Mouse (Mus musculus) embryonic fibroblast, embryonic 13.5 days (primary cell): Measurements from ENCODE around the gene Sectm1b. TPM values are rescaled to one million over a fixed set of nuclear protein-coding genes. Genes with fewer than 3 reads are reported as not detected.

Experiments
- H3K27ac ChIP-seq: 2 replicates; pipeline ENCODE4 v1.5.1; 2012; ENCODE audit warnings: low read length, control low read depth, inconsistent platforms; ENCODE audit not compliant: insufficient read depth
- H3K4me1 ChIP-seq: 2 replicates; pipeline ENCODE4 v1.6.1; 2011; ENCODE audit warnings: low read length; ENCODE audit not compliant: control insufficient read depth, insufficient read depth
- H3K4me3 ChIP-seq: 2 replicates; pipeline ENCODE4 v1.5.1; 2011; ENCODE audit warnings: mild to moderate bottlenecking, control low read depth, low read length; ENCODE audit not compliant: insufficient read depth
- CTCF ChIP-seq: IDR thresholded peaks from 2 replicates; pipeline ENCODE4 v1.5.1; 2011; ENCODE audit warnings: mild to moderate bottlenecking, control low read depth, low read length, moderate library complexity, borderline replicate concordance; ENCODE audit not compliant: insufficient read depth
- POLR2A ChIP-seq: IDR thresholded peaks from 2 replicates; pipeline ENCODE4 v1.6.1; 2011; ENCODE audit warnings: low read depth, mild to moderate bottlenecking, control low read depth, low read length, moderate library complexity
- polyA plus RNA-seq: library from polyadenylated mRNA; stranded (reverse); fragments of >200 nt; gene quantifications from 2 replicates; pipeline ENCODE4 v1.2.4, GENCODE M21; 2011; ENCODE audit warnings: low read depth; ENCODE audit not compliant: missing spikeins, insufficient read length

Gene Sectm1b
- polyA plus RNA-seq, 1 experiment = not detected

DNA sequence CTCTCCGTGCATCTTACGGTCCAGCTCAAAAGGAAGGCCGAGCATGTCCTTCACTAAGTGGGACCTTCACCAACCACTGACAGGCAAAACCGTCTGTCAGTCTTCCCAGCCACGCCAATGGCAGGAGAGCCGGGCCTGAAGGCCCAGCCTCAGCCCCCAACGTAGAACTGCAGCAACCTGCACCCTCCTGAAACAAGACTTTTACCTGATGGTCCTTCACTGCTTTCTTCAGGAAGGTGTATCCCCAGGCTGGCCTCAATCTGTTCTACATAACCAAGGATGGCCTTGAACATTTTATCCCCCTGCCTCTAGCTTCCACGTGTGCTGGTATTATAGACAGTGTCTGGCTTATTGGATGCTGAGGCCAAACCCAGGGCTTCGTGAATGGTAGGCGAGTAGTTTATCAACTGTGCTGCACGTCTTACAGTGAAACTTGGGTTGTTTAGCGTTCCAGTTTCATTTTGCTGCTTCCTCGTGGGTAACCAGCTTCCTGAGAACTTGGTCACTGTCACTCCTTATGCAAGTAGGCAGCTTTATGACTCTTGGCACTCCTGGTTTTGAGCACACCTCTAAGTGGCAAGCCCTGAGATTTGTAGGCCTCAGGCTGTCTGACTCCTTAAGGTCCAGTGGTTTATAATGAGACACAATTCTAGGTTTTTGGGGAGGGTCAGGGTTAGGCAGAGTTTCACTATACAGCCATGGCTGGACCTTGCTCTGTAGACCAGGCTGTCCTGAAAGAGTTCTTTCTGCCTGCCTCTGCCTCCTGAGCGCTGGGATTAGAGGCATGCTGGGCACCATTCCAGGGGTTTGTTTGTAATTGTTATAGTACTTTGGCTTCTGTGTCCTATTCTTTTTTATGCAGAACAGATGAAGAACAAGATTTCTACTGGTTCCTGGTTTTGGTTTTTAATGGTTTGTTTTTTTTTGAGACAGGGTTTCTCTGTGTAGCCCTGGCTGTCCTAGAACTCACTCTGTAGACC, 29.5 kb upstream of the Sectm1b start:
- Histone ChIP-seq H3K27ac (no peak overlapping the region), H3K4me3 (no peak overlapping the region), H3K4me1 (no peaks in the 10 kb centered on the region)
- TF ChIP-seq CTCF (no peak), POLR2A (no peak)

DNA sequence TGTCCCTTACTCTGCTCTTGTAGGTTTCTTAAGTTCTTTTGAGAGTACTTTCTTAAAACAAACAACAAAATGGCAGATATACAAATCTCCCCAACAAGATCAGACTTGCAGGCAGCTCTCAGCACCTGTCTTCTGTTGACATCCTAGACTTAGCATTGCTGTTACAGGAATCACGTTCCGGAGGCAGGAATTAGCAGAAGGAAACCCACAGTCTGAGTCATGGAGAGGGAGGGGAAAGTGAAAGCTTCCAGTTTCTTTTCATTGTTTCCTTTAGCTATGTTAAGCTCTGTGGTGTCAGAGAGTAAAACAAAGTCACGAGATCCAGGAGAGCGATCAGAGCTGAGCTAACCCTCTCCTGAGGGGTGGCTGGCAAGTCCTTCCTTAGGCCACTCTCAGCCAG, 27.6 kb upstream of the Sectm1b start:
- no peak overlapping the region for H3K27ac ChIP-seq

DNA sequence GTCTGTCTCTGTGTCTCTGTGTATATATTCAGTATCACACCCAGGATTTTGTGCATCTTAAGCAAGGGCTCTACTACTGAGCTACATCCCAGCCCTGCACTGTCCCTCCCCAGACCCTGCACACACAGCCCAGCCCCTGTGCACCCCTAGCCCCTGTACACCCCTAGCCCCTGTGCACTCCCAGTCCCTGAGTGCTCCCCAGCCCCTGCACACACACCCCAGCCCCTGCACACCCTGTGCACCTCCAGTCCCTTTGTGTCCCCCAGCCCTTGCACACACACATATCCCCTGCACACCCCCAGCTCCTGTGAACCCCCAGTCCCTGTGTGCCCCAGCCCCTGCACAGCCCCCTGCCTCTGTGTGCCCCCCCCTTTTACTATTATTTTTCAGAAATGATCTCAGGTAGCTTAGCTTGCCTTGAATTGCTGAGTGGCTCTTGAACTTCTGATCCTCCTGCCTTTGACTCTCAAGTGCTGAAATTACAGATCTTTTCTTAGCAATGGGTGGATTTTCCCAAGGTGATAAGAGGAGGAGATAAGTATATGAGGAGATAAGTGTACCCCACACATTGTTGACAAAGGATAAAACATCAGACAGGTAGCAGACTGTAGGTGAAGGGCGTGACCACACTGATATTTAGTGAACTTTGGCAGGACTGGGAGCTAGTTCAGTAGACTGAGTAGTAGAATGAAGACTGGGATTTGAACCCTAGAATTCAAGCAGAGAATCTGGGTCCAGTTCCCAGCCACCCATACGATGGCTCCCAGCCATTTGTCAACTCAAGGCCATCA, 26.6 kb upstream of the Sectm1b start:
- no peak overlapping the region for H3K27ac ChIP-seq
- TF ChIP-seq CTCF (no peak), POLR2A (no peak)

More for the DNA sequence above, 27.6 kb upstream of the Sectm1b start:
- TF ChIP-seq CTCF (no peak), POLR2A (no peak)
- Histone ChIP-seq H3K4me3 (no peak overlapping the region), H3K4me1 (no peaks in the 10 kb centered on the region)

GRCm38 (mm10) chr11:121088997-121089396, 25.6 kb upstream of the Sectm1b start:
- Histone ChIP-seq H3K4me1 (no peaks in the 10 kb centered on the region), H3K27ac (no peak overlapping the region), H3K4me3 (no peak overlapping the region)
- TF ChIP-seq POLR2A (no peak), CTCF (no peak)

More for the DNA sequence above, 26.6 kb upstream of the Sectm1b start:
- no peak overlapping the region for H3K4me3 ChIP-seq
- H3K4me1 ChIP-seq = no peaks in the 10 kb centered on the region

DNA sequence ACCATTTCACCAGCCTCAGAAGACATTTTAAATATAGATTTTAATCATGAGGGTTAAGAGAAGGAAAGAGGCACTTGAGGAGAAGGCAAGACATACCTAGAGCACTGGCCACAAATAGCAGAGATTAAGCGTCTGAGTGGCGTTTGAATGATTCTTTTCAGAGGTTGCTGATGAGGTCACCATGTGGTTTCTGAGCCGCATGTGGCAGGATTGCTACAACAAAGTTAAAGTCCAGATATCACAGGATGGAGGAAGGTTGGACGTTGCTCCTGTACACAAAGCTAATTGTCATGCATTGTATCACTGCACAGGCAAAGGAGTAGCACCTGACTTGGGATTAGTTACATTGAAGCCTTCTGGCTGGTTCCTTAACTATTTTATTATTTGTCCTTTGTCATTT, 22.9 kb upstream of the Sectm1b start:
- no peaks in the 10 kb centered on the region for H3K4me1 ChIP-seq
- TF ChIP-seq POLR2A (no peak), CTCF (no peak)
- no peak overlapping the region for H3K27ac ChIP-seq
- no peak overlapping the region for H3K4me3 ChIP-seq

DNA sequence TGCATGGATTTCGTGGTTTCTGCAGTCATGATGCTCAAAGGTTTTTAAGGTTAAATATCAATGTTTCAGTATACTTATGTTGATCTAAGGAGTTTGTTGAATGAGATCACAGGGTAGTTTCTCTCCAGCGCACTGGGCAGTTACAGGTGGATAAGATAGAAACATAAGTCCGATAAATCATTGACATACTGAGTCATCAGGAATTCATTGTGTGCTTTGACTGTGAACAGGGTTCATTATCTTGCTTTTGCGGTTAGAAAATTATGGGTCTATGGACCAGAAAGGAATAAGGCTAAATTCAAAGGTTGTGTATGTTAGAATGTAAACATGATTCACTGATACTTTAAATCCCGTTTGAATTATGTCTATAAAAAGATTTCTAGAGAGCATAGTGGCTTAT, 21.8 kb upstream of the Sectm1b start:
- H3K4me1 ChIP-seq = no peaks in the 10 kb centered on the region
- H3K27ac ChIP-seq = no peak overlapping the region
- TF ChIP-seq POLR2A (no peak), CTCF (no peak)
- no peak overlapping the region for H3K4me3 ChIP-seq

DNA sequence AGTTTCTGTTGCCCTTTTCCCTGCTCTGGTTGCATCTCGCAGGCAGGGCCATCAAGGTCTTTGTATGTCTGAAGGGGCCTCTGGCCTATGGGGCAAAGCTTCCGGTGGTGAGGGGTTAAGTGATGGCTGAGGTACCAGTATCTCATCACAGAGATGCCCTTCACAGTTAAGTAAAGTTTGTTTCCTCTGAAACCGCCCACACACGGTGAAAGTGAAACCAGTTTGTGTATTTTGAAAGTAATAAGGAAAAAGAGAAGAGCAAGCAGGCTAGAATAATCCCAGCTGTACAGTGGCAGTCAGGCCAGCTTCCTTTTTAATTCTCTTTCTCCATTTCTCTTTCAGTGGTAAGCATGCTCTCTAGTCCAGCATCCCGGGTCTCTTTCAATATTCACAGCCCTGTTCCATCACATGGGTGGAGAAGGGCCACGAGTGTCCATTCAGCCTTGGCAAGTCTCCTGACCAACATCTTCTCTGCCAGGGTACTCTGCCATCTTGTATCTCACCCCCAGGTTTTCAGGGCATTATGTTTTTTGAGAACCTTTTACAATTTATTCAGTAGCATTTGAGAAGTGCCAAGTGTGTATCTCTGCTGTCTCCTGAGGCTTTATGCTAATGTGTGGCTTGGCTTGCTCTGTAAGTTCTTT, 19.6 kb upstream of the Sectm1b start:
- no peak overlapping the region for H3K27ac ChIP-seq
- no peaks in the 10 kb centered on the region for H3K4me1 ChIP-seq
- TF ChIP-seq CTCF = no peak
- no peak for TF ChIP-seq POLR2A
- no peak overlapping the region for H3K4me3 ChIP-seq

DNA sequence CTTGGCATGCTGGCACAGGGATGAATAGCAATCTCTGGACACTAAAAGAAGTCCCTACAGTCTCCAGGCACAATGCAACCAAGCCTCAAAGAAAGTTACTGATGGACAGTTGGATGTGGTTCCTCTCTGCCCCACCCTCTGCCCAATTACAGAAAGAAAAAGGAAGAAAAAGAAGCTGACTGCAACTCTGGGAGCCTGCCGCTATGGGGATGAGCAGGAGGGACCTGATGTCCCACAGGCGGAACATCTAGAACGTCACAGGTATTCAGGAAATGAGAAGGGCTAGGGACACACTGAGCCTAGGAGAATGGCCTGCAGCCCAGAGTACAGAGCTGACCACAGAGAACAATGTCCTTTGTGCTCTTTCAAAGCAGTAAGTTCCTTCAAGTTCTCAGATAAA, 18.9 kb upstream of the Sectm1b start:
- H3K4me3 ChIP-seq = no peak overlapping the region
- no peaks in the 10 kb centered on the region for H3K4me1 ChIP-seq
- H3K27ac ChIP-seq = no peak overlapping the region
- TF ChIP-seq CTCF (no peak), POLR2A (no peak)

- Histone ChIP-seq H3K27ac (no peak within 1 kb of the TSS), H3K4me1 (no peaks in the 10 kb centered on the region), H3K4me3 (no peak within 1 kb of the TSS)
- TF ChIP-seq POLR2A (no peak), CTCF (no peak)
Measured at GRCm38 (mm10) chr11:121081120-121081519, 17.8 kb upstream of the Sectm1b start, which contains the start of gene Sectm1a. Gene Sectm1a, minus strand, starts transcription at chr11:121081220.
